Mouse (Mus musculus) neutrophil, adult 5-6 weeks (primary cell): ENCODE measurements around the gene Foxg1. TPM values are rescaled to one million over a fixed set of nuclear protein-coding genes. Genes with fewer than 3 reads are reported as not detected.

Source experiments
- ATAC-seq: fragments of 151-379, 151-347 bp; 2 replicates; pipeline ENCODE4 v1.8.0; 2017; ENCODE audit warnings: mild to moderate bottlenecking, moderate TSS enrichment; ENCODE audit not compliant: insufficient number of reproducible peaks, poor library complexity, low FRiP score, severe bottlenecking; ENCODE audit errors: extremely low read depth
- total RNA-seq: library from RNA; stranded (forward); fragments of 200-1000 nt; gene quantifications from 2 replicates; pipeline ENCODE4 v1.2.3, GENCODE M21; 2017

Gene Foxg1
- not detected in 2 replicates for total RNA-seq

GRCm38 (mm10) chr12:49382565-49383520 is at the start of gene Foxg1:
Foxg1 (plus strand) TSS chr12:49382660.
- no peak for ATAC-seq

GRCm38 (mm10) chr12:49349697-49350096 is 32.8 kb upstream of the Foxg1 start:
- ATAC-seq: no peak

- no peak for ATAC-seq
Measured at GRCm38 (mm10) chr12:49368931-49369330, 13.5 kb upstream of the Foxg1 start.

GRCm38 (mm10) chr12:49372170-49372569 is 10.3 kb upstream of the Foxg1 start:
- ATAC-seq: no peak

GRCm38 (mm10) chr12:49373176-49373575 is 9.3 kb upstream of the Foxg1 start:
- ATAC-seq: no peak

GRCm38 (mm10) chr12:49373821-49374605 is 8.4 kb upstream of the Foxg1 start:
- no peak for ATAC-seq

- ATAC-seq: no peak
Measured at GRCm38 (mm10) chr12:49374606-49374995, 7.9 kb upstream of the Foxg1 start.

- no peak for ATAC-seq
Measured at GRCm38 (mm10) chr12:49375427-49376317, 6.8 kb upstream of the Foxg1 start.

GRCm38 (mm10) chr12:49376318-49376992 is 6.0 kb upstream of the Foxg1 start:
- no peak for ATAC-seq

GRCm38 (mm10) chr12:49377281-49377970 is 5.0 kb upstream of the Foxg1 start:
- ATAC-seq: no peak

GRCm38 (mm10) chr12:49378920-49379319 is 3.5 kb upstream of the Foxg1 start:
- ATAC-seq: no peak

- no peak for ATAC-seq
Measured at GRCm38 (mm10) chr12:49379446-49379845, 3.0 kb upstream of the Foxg1 start.

GRCm38 (mm10) chr12:49380442-49380841 is 2.0 kb upstream of the Foxg1 start:
- no peak for ATAC-seq

GRCm38 (mm10) chr12:49381031-49381525 is 1.4 kb upstream of the Foxg1 start:
- no peak for ATAC-seq

- no peak for ATAC-seq
Measured at GRCm38 (mm10) chr12:49381721-49382365, 617 bp upstream of the Foxg1 start.

- no peak for ATAC-seq
Measured at GRCm38 (mm10) chr12:49383521-49384133, 1.2 kb downstream of the Foxg1 start.
